In genomic region chr15:79037913-79038328, GRCm38 (mm10) we compare ENCODE assay signal across 8 mouse cellular contexts. TPM values are rescaled to one million over a fixed set of nuclear protein-coding genes. Genes with fewer than 3 reads are reported as not detected.
A peak's percentile ranks its signal among the peaks of the same experiment; 100 is the strongest.
DNase-seq lines count a peak whose midpoint lies in the region; ATAC-seq and TF ChIP-seq lines count a peak whose summit lies in the region.

No protein-coding gene starts in this region.

- peaks cover 62% of the 10 kb centered on the region for H3K4me1 ChIP-seq in E14TG2a.4 (replicated peaks; ENCODE audit: low read depth, low read length)
- H3K4me1 ChIP-seq in heart, adult 2 months (ENCODE audit: control insufficient read depth, insufficient read depth, low read length), result peaks cover 4% of the 10 kb centered on the region
- peaks cover 23% of the 10 kb centered on the region for H3K4me1 ChIP-seq in liver, embryonic 16.5 days (ENCODE audit: control insufficient read depth, low read depth, low read length)

- no peaks in the 10 kb centered on the region for H3K79me2 ChIP-seq in heart, adult 2 months (replicated peaks; ENCODE audit: control insufficient read depth, insufficient read depth, low read length)

- peaks cover 47% of the 10 kb centered on the region for H3K36me3 ChIP-seq in E14TG2a.4 (ENCODE audit: insufficient read depth, low read length)
- H3K36me3 ChIP-seq in heart, adult 2 months (ENCODE audit: control insufficient read depth, insufficient read depth, low read length), result no peaks in the 10 kb centered on the region
- H3K36me3 ChIP-seq in liver, embryonic 16.5 days (ENCODE audit: control insufficient read depth, insufficient read depth), result no peaks in the 10 kb centered on the region

- peak overlapping the region; percentile 13; the same call in 1 of the 2 replicates for H3K4me3 ChIP-seq in E14TG2a.4 (replicated peaks; ENCODE audit: low read length)
- no peak overlapping the region for H3K4me3 ChIP-seq in heart, adult 2 months
- peak overlapping the region; percentile 25; the same call in 1 of the 2 replicates for H3K4me3 ChIP-seq in liver, embryonic 16.5 days (ENCODE audit: low read depth, low read length)

- TF ChIP-seq CTCF in E14TG2a.4 (conservative IDR thresholded peaks at IDR 0.05; ENCODE audit: low read length), result peak; percentile 43
- peak; percentile 93 for TF ChIP-seq CTCF in heart, adult 2 months (IDR thresholded peaks at IDR 0.05)

- TF ChIP-seq POLR2A in heart, adult 2 months (IDR thresholded peaks at IDR 0.05; ENCODE audit: insufficient read depth, low read depth, low read length), result no peak

- intact Hi-C loops in heart, adult 2 months (cut with DNase I), result loop anchor here (1.0 to 2.0 kb wide), 2 partner anchors 33 to 111 kb away; no protein-coding TSS in a partner anchor

- H3K4me2 ChIP-seq in liver, embryonic 16.5 days (ENCODE audit: low read depth, low read length), result peak overlapping the region; percentile 57

- no peaks in the 10 kb centered on the region for H3K9me3 ChIP-seq in E14TG2a.4 (ENCODE audit: low read length)
- no peaks in the 10 kb centered on the region for H3K9me3 ChIP-seq in liver, embryonic 16.5 days (replicated peaks; ENCODE audit: control insufficient read depth, low read length)

- peak; percentile 38; the same call in 1 of the 2 replicates for TF ChIP-seq EP300 in heart, adult 2 months (IDR thresholded peaks at IDR 0.05; ENCODE audit: insufficient read depth, low read depth, low read length)

- peaks cover 30% of the 10 kb centered on the region for H3K27me3 ChIP-seq in E14TG2a.4 (ENCODE audit: insufficient read depth, low read length)
- peaks cover 13% of the 10 kb centered on the region for H3K27me3 ChIP-seq in heart, adult 2 months (ENCODE audit: control insufficient read depth, insufficient read depth, low read length)
- peaks cover 20% of the 10 kb centered on the region for H3K27me3 ChIP-seq in liver, embryonic 16.5 days (ENCODE audit: control insufficient read depth, insufficient read depth, low read depth, low read length)

- 5% methylated on average over 14 of the region's 14 CpGs for WGBS in heart, adult 2 months
- WGBS in liver, embryonic 16.5 days (ENCODE audit: insufficient replicate concordance), result 5% methylated on average over 14 of the region's 14 CpGs

- DNase-seq in adrenal gland, postnatal 14 days, result peak; percentile 89
- DNase-seq in embryo, embryonic 9.5 days (ENCODE audit: extremely low spot score), result peak; percentile 73
- peak; percentile 69 to 84 for DNase-seq in heart, adult 2 months
- DNase-seq in kidney, adult 18-20 months, result peak; percentile 85
- peak; percentile 57 for DNase-seq in ovary, postnatal 10 days (ENCODE audit: low spot score)
- DNase-seq in thymus, postnatal 4 days, result peak; percentile 87

- H3K9ac ChIP-seq in heart, adult 2 months (ENCODE audit: low read depth, low read length), result peak overlapping the region; percentile 65
- H3K9ac ChIP-seq in liver, embryonic 16.5 days (ENCODE audit: low read depth, low read length), result no peak overlapping the region

- no peak overlapping the region for H3K27ac ChIP-seq in heart, adult 2 months
- H3K27ac ChIP-seq in liver, embryonic 16.5 days (ENCODE audit: low read length), result no peak overlapping the region

- peak; percentile 33 for ATAC-seq in liver, embryonic 16.5 days (ENCODE audit: low read depth)

RNA-seq across cellular contexts. Expression of gene Galr3, which starts 3.8 kb away (rescaled TPM):
- total RNA-seq in adrenal gland, postnatal 14 days (2021), result 0.41 and 0.78 TPM in 2 replicates
- not detected for total RNA-seq in heart, adult 2 months (2021)
- not detected in 2 replicates for polyA plus RNA-seq in heart, adult 2 months (2012; rRNA removed)
- 0.20 TPM in 1 of 2 replicates, not detected in the other for polyA plus RNA-seq in liver, embryonic 16.5 days (2015; fragmentation: Nextera tagmentation; extraction: Ambion mirVana)

RNA-seq across cellular contexts. Expression of gene H1f0, which starts 9.7 kb away (rescaled TPM):
- 162 and 178 TPM in 2 replicates for total RNA-seq in adrenal gland, postnatal 14 days (2021)
- 10 to 100 TPM; 73.3 to 82.4 TPM for total RNA-seq in heart, adult 2 months (2021)
- 54.2 and 66.4 TPM in 2 replicates for polyA plus RNA-seq in heart, adult 2 months (2012; rRNA removed)
- 134 and 136 TPM in 2 replicates for polyA plus RNA-seq in liver, embryonic 16.5 days (2015; fragmentation: Nextera tagmentation; extraction: Ambion mirVana)

RNA-seq across cellular contexts. Expression of gene Ankrd54, which starts 24.8 kb away (rescaled TPM):
- 23.3 and 24.1 TPM in 2 replicates for total RNA-seq in adrenal gland, postnatal 14 days (2021)
- 1 to 10 TPM; 5.5 to 8.5 TPM for total RNA-seq in heart, adult 2 months (2021)
- 12.2 and 14.2 TPM in 2 replicates for polyA plus RNA-seq in heart, adult 2 months (2012; rRNA removed)
- polyA plus RNA-seq in liver, embryonic 16.5 days (2015; fragmentation: Nextera tagmentation; extraction: Ambion mirVana), result 36.7 and 40.9 TPM in 2 replicates

RNA-seq across cellular contexts. Expression of gene Eif3l, which starts 37.1 kb away (rescaled TPM):
- 171 and 177 TPM in 2 replicates for total RNA-seq in adrenal gland, postnatal 14 days (2021)
- total RNA-seq in heart, adult 2 months (2021), result 10 to 100 TPM; 63.9 to 69.2 TPM
- 90.3 and 116 TPM in 2 replicates for polyA plus RNA-seq in heart, adult 2 months (2012; rRNA removed)
- polyA plus RNA-seq in liver, embryonic 16.5 days (2015; fragmentation: Nextera tagmentation; extraction: Ambion mirVana), result 107 and 109 TPM in 2 replicates
